ENCODE assay signal across 1 mouse cellular context in genomic region chr1:171088237-171088869, GRCm38 (mm10).
TF ChIP-seq lines count a peak whose summit lies in the region.

No protein-coding gene starts in this region.

TF ChIP-seq in CH12.LX, 34 proteins besides CTCF, POLR2A, EP300 and RAD21:
- TF ChIP-seq CHD2 (IDR thresholded peaks at IDR 0.05; ENCODE audit: low read length) (peak; percentile 43; the same call in 1 of the 2 replicates), MXI1 (IDR thresholded peaks at IDR 0.05; ENCODE audit: low read depth, low read length) (0 out of 2 replicates have a peak, but pooled peaks have one; percentile 27), MAX (IDR thresholded peaks at IDR 0.05; ENCODE audit: low read length) (0 out of 2 replicates have a peak, but pooled peaks have one; percentile 31)
TF ChIP-seq in CH12.LX: peak in this region for 3; not testable (repeated sequence) for 31.
